Mouse (Mus musculus) megakaryocyte, adult 5-6 weeks (primary cell): ENCODE measurements at regions not wholly inside any gene's neighbourhood (a gene's known extent, or its start where the extent isn't known, plus 50 kb on each side); places are given as distances from the start of the nearest gene placed in this dataset.

Experiments used
- ATAC-seq: 2 replicates; pipeline ENCODE4 v1.8.0; 2016; ENCODE audit warnings: mild to moderate bottlenecking, inconsistent platforms; ENCODE audit not compliant: poor library complexity, severe bottlenecking

DNA sequence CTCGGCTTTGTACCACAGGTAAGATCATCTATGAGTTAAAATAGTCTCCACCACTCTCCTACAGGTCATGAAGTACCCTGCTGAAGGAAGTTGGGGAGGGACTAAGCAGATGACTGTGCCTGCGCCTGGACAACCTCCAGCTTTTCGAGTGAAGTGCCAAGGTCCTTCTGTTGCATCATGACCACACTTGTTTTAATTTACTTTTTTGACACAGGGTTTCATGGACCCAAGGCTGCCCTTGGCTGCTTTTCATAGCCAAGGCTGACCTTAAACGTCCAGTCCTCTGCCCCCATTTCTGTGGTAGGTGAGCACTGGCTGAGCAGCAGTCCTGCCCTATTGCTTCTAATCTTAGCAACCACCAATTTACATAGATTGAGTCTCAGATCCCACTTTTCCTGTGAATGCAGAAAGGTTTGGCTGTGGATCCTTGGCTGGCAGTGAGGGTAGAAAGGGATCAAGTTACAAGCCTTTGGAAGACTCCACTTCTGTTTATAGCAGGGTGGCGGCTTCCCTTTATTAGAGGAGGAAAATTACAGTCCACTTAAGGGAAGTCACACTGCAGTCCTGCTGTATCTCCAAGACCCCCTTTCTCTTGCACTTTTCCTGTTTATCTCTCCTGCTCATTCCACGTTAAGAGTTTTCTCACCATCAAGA is 213.5 kb upstream of the Id2 start:
- ATAC-seq, result no peak

DNA sequence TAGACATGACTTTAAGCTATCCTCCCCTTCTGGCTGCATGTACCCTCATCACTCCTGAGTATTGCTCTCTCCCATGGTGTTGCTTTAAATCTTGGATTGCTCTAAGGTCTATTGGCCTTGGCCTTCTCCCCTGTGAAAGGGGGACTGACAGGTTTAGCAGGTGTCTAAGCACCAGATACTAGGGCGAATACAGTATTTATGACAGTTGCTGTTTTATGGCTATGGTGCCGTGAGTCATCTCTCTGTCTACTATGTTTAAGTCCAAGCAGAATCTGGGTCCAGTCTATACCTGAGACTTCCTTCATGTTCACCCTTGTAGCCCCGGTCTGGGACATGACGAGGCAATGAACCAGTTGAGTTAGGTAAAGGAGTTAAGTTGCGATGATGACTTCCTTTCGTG is 212.3 kb upstream of the Id2 start:
- no peak for ATAC-seq

DNA sequence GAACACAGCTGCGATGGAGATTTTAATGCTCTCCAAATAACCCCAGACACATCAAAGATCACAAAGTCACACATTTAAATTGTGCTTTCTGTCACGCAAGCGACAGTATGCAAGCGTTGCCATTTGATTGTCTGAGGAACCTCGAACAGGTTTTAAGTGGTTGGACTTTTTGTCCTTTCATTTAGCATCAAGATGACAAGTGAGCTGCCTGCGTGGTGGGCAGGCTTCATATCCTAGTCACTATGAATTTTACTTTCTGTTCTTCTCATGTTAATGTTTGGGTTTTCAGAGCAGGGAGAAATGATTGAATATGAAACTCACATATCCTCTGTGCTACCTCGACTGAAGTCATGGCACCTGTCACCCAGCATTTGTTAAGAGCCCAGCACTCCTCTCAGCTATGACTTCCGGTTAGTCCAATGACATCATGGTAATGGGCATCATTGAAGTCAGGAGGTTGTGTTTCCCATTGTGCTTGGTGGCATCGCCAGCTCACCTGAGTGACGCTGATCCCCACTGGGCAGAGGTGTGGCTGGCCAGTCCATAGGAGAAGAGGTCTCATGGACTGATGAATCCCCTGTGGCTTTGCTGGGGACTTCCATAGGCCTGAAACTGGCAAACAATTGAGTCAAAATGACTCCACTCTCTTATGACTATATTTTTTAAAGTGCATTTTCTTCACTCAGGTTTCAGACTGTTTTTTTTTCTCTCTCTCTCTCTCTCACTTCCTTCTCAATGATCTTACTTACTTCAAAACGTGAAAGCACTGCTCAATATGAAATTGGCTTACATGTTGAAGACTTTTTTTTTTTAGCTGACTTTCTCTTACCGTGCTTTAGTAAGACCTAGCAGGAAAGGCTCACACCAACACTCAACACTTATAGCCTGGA is 209.1 kb upstream of the Id2 start:
- ATAC-seq, result no peak

DNA sequence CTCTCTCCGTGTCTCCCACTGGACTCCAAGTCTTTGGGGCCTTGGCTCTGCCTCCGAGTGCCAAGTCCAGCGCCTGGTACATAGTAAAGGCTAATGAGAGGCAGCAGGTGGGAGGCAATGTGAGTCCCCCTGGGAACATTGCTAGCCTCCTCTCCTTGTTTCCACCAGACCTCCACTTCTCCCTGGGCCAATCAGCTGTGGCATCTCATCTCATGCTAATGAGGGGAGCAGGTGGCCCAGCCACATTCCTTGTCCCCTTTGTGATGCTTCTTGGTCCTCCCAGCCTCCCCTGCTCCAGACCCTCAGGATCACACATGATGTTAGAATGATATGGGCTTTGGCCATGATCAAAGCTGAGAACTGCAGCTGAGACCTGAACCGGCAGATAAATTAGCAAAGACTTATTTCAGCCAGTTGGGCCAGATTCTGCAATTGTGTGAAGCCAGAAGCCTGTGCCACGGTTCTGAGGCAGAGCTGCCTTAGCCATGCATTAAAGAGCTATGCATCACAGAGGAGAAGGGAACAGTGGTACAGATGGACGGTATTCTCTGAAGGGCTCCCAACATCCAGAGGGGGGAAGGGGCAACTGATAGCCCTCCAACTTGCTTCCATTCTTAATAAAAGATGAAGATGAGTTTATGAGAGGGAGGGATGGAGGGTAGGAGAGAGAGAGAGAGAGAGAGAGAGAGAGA is 208.0 kb upstream of the Id2 start:
- ATAC-seq, result no peak

DNA sequence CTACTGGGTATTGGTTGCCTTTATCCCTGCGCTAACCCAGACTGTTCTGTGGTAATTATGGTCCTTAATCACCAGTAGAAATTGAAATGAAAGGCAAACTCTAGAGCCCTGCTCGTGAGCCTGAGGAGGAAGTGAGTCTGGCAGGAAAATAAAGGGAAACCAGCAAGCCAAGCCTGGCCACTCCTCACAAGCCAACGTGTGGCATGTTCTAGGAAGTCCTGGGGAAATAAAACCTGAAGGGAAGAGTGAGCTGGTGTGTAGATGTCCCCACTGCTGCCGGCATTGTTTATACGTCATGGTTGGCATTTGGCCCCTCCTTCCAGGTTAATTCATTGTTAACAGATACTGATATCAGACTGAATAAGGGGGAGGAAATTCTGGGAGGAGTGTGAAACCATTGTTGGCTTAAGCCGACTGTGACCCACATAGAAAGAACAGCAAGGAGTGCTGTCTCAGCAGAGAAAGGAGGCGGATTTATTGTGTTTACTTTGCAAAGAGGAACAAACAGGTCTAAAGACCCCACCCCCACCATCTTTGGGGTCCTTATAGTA is 206.6 kb upstream of the Id2 start:
- peak; percentile 53 for ATAC-seq

DNA sequence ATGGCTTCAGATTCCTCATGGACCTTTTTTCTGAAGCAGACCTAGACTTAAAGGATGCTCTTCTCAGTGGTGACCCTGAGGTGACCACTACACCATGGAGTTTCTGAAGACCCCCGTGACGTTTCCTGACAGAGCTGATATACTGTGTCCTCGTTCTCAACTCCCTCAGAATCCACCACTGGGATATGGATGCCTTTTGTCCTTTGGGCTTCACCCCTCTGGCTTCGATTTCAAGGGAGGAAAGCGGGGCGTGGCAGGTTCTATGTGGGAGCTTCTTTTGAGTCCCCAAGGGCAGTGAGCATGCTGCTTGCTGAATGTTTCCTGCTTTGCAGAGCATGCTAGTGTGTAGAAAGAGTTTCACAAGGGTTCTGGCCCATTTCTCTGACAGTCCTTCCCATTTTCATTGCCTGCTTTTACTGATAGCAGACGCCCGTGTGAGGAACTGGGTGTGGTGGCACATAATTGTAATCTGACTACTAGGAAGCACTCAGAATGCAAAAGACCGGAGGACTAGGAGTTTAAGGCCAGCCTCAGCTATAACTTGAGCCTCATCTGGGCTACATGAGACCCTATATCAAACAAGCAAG is 204.0 kb upstream of the Id2 start:
- peak; percentile 86 for ATAC-seq

DNA sequence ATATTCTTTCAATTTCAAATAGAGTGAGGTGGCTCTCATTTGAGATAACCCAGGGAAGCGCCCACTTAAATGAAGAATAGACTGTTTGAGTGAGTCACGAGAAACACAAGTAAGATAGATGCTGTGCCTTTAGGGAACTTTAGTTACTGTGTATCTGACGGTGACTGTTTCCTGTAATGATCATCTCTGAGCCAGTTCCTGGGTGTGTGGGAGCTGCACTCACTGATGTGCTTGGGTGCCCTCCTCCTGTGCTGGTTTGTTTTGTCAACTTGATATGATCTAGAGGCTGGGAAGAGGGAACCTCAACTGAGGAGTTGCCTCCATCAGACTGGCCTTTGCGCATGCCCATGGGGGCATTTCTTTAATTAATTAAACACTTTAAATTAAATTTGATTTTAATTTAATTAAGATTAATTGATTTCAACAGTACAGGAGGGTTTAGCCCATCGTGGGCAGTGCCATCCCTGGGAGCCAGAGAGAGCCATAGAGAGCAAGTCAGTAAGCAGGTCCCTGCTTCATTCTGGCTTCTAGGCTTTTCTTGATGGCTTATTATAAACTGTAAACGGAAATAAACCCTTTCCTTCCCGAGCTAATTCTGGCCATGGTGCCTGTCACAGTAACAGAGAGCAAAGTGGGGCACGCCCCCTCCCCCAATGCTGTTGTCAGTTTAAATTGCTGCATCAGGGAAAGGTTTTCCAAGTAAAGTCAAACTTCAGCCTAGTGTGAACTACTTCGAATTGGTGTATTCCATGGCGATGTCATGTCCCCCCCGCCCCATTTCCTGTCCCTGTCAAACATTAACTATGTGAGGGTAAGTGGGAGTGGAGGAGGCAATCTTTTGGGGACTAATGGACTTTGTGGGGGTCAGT is 202.9 kb upstream of the Id2 start:
- no peak for ATAC-seq

DNA sequence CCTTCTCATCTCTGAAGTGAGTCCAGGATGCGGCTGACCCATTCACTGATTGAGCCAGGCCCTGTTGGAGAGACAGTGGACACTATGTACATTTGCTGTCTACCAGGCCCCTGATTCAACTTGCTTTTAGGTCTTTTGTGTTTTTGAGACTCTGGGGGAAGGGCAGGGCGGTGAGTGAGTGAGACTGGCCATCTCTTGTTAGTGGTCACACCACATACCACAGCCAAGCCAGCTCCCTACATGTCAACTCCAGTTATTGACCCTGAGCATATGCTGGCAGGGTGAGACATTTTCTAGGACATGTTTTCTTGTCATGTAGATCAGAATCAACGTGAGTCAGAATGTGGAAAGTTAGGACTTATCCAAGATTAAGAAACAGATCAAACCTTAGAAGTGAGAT is 201.8 kb upstream of the Id2 start:
- ATAC-seq, result no peak

DNA sequence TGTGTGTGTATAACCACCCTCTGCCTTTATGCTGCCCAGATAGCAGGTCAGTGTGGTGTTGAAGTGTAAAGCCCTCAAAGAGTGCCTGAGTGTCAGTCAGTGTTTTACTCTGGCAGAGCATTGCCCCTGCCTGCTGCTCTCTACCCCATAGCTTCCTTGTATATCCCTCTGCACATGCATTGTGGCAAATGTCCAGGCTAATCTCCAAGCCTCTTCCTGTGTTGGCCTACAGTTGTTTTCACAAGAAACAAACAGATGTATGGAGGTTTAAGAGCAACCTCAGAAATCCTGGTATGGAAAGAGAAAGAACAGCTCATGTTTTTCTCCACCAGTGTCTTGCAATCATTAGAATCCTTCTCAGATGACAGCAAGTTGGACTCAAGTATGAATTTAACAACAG is 201.0 kb upstream of the Id2 start:
- ATAC-seq, result no peak

DNA sequence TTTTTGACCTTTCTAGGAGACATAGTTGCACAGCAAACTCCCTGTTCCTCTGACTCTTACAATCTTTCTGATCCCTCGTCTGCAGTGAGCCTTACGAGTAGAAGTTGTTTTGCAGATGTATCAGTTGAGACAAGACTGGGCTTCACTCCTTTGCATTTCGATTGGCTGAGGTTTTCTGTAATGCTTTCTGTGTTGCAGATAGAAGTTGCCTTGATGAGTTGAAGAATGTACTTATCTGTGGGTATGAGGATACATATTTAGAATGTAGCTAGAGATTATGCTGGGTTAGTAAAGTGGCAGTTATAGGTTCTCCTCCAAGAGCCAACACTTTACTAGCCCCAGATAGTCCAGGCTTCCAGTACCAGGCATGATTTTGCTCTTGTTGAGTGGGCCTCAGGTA is 199.7 kb upstream of the Id2 start:
- ATAC-seq, result no peak

DNA sequence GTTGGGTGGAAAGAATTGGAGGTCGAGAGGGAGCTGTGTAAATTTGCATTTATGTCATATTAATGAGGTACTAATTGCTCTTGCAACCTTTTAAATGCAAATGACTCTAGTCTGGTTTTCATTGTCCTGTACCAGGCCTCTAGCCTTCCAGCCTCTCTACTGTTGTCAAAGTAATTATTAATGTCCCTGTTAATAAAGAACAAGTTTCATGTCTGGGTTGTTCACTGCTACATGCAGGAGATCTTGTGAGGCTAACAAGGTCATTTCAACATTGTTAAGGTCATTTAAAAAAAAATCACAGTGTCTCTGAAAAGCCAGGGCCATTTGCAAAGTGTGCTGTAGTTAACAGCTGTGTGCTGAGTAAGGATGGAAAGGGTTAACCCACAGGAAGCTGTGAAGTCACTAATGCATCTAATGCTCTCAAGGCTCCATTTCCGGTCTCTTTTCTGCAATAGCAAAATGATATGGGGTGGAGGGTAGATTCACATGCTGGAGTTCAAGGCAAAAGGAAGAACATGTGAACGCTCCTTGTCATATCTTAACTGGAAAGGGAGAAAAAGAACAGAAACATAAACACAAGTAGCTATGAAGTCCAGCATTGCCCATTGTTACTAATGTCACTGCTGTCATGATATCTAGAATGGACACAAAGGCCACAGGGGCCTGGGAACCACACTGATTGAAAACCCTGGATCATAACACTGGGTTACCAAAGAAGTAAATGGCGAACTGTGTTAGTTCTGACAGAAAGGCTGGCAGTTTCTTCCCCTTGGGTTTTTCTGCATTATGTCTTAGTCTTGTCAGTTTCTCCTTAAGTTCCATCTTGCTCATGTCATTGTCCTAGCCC is 197.5 kb upstream of the Id2 start:
- ATAC-seq, result no peak

DNA sequence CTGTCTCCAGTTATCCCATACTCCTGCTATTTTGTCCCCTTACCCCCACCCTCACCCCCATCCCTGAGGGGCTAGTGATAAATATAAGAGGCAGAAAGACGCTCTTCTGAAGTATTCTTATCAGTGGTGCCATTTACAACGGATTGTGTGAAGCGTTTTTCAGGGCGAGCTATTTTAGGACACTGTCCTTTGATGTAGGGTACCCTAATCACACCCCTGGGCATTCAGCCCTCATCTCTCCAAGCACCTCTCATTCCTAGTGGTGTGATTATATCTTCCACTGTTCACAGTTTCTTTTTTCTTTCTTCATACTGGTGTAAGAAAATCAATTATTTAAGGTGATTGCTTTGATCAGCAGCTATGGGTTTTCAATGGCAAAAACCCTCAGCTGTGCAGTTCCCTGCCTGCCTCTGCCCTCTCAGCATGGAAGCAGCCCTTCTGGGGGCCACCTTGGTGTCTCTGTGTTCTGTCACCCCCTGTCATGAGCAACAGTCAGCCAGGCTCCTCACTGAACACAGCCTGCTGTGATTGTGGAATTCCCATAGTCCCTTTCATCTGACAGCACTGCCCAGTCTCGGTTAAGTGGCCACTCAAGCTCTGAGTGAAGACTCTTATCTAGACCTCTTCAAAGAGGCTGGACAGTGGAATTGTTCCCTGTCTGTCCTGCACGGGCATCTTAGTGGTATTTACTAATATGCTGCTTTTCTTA is 196.7 kb upstream of the Id2 start:
- ATAC-seq, result no peak

DNA sequence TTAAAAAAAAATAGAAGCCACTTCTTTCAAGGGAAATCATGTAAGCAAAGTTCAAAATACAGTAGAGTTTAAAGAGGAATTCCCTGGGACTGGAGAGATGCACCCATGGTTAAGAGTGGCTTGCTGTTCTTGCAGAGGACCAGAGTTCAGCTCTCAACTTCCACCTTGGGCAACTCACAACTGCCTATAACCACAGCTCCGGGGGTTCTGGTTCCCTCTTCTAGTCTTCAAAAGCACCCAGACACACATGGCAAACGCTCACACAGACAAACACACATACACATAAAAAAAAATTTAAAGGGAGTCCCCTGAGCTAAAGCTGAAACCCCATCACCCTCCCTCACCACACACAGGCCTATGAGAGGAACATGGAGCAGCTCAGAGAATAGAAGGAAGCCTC is 192.4 kb upstream of the Id2 start:
- ATAC-seq, result peak; percentile 68

DNA sequence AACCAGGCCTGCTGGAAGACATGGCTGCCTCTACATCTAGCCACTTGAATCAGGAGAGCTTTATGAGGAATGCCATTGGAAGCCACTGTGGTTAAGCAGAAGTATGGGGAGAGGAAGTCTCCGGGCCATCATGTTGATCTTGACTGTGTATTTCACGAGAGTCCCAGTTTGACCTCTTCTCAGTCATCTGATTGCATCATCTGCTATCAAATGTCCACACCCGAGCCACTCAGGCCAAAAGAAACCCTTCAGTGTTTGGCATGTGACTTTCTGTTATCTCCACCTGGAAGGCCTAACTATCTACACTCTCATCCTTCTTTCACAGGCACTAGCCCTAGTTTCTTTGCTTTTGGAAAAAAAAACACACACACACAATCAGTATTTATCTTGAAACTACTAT is 186.9 kb upstream of the Id2 start:
- peak; percentile 79 for ATAC-seq

DNA sequence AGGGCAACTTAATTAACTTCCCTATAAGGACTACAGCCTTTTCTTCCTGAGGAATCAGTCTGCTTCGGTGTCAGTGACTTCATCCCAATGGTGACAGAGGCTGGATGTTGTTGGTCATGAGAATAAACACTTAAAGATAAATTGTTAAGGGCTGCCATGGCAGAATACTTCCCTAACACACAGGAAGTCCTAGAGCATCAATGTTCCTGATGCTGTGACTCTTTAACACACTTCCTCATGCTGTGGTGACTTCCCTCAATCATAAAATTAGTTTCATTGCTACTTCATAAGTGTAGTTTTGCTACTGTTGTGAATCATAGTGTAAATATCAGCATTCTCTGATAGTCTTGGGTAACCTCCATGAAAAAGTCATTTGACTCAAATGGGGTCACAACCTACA is 184.5 kb upstream of the Id2 start:
- ATAC-seq, result peak; percentile 78

DNA sequence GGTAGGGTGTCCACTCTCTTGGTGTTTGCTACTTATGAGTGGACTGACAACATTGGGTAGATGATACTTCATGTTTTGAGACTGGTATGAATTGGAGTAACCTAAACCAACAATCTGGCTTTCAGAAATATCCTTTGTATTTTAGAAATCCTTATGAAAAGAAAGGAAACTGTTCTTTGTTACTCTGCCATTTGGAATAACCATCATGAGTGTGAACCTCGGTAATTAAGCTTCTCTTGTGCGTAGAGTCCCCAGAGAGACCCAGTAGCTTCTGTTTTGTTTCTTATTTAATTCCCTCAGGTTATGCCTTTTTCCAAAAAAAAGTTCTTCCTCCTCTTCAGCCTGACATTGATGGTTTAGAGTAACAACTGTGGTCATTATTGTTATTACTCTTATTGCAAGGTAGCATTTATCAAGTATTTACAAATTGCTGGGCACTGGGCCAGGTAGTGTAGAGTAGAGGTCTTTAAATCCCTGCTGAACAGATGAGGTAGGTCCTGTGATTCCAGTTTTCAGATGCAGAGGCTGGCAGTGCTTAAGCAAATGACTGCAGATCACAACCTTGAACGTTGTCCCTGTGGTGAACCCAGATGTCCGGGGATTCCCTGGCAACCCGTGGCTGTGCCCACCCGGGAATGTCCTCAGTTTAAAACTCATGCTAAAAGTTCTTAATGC is 176.8 kb upstream of the Id2 start:
- no peak for ATAC-seq

DNA sequence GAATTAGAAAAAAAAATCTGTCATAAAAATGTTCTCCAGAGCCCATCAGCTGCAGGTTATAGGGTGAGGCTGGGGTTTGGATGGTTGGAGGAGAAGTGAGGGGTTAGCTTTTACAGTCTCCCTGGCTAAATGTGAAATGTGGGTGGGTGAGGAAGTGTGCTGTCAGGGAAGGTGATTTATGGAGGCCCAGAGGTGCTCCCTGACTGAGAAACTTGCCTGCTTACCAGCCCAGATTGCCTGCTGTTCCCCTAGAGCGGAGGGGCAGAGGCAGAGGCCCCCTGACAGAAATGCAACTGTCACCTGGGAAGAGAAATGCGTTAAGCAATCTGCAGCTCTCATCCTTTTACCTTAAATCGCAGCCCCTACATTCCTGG is 175.8 kb upstream of the Id2 start:
- 0 out of 2 replicates have a peak, but pooled peaks have one; percentile 8 for ATAC-seq

DNA sequence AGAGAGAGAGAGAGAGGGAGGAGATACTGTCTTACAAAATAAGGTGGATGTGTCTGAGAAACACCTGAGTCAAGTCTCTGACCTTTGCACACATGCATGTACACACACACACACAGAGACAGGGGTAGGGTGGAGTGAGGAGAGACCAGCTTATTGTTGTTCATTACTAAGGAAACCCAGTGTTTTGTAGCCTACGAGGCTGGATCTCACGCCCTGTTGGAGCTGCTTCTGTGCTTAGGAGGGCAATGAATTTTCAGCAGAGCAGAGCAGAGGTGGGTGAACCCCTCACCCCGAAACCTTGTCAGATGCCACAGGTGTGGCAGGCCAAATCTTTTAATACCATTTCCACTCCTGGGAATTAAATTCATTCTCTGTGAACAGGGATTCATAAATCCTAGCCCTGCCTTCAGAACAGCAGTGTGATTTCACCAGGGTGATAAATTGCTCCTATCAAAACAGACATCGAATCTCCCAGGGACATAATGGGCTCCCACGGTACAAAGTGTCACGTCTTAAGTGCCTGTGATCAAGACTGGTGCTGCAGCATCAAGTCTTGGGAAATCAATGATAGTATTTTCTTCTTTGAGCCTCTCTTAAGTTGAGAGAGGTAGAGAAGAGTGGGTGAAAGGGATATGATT is 175.3 kb upstream of the Id2 start:
- no peak for ATAC-seq
